Mouse (Mus musculus) c-Kit-positive CD71-positive TER-119-positive erythroid progenitor cells, embryonic 14.5 days (primary cell): ENCODE measurements around the gene Hpcal1.

Experiments used
- DNase-seq: peaks from one replicate; pipeline ENCODE4 v3.0.0-alpha.2; 2013; ENCODE audit warnings: low spot score

Gene Hpcal1

GRCm38 (mm10) chr12:17686116-17686515, 4.5 kb upstream of the Hpcal1 start:
- no peak for DNase-seq

DNA sequence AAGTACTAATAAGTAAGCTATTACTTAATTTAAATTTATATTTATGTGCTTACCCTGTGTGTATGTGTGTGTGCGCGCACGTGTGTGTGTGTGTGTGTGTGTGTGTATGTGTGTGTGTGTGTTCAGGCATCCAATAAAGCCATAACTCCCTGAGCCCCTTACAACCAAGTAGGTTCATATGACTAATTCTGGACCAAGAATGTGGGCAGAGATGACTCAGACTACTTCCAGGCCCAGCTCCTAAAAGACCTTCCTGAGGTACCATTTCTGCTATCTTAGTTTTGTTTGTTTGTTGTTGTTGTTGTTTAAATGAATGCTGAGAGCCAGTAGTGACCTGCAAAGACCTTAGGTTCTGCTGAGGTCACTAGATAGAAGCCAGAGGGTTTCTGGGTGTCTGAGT, 1.7 kb upstream of the Hpcal1 start:
- DNase-seq: no peak

DNA sequence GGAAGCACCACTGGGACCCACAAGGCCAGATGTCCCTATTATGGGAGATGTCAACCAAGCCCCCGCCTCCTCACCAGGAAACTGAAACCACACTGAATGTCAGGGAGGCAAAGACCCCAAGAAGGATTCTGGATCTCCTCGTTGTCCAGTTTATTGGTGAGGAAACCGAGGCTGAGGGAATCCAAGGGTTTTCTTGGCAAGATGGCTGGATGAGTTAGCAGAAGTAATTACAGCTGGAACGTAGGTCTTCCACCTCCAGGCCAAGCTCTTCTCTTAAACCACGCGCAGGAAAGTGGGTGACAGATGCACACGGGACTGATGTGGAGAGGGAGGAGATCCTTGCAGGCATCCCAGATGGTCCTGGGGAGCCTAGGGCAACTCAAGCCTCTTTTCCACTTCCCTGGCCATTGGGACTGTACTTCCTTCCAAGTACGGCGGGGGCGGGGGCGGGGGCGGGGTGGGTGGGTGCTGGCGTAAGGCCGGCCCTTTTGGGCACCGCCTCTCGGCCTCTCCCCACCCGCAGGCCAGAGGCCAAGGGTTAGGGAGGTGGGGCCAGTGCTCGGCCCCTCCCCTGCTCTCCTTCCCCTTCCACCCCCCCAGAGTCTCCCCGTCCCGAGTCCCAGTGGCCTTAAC, 609 bp upstream of the Hpcal1 start:
- DNase-seq: peak; percentile 51

DNA sequence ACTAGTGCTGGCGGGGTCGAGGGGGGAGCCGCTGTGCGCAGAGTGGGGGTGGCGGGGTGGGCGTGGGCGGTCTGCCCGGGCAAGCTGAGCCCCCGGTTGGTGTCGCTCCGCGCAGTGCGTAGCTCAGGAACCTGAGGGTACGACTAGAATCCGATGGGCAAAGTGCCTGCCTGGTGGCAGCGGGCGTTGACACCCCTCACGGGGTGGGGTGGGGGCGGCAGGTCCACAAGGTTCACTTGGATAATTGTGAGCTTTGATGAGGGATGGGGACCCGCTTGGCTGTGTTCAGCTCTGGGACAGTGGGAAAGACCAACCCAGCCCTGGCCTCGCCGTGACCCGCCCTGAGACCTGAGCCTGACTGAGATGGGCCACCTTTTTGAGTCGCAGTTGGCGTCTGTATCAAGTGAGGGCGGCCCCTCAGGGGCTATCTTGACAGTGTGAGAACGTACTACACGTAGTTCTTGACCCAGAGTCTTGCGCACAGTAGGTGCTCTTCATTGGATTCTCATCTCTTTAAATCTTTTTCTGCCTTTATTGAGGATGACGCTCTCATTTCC, 742 bp downstream of the Hpcal1 start:
- no peak for DNase-seq

GRCm38 (mm10) chr12:17691891-17692321, 1.2 kb downstream of the Hpcal1 start:
- no peak for DNase-seq

DNA sequence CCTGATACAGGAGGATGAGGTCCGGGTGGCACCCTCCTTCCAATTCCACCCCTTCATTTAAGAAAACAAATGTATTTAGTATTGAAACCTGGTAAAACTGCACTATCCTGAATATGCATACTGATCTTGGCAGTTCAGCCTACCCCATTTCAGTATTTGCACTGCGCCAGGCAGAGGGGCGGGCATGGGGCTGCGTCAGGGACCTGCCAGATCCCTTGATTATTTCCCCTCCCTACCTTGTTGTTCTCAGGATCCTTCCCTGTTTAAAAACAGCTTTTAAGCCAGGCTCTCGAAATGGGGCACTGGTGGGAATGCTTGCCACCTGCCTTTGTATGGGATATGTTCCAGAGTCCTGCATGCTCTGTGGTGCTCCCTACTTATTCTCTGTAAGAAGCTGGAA, 1.7 kb downstream of the Hpcal1 start:
- DNase-seq: no peak

DNA sequence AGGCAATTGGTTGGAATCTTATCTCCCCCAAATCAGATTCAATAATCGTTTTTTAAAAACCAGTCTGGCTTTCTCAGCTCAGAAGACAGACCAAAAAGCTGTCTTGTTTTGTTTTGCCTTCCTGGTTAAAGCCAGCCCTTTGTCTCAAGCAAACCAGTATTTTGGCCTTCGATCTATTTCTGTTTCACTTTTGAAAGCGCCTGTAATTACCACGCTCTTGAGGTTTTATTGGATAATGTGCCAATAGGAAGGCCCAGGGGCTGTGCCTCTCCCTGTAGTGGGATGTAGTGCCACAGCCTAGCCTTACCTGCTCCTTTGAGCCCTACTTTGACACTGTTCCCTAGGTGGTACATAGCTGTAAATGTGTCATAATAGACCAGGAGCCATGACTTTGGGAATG, 2.3 kb downstream of the Hpcal1 start:
- DNase-seq: no peak

GRCm38 (mm10) chr12:17694589-17695115, 4.0 kb downstream of the Hpcal1 start:
- no peak for DNase-seq

- DNase-seq: no peak
Observed at GRCm38 (mm10) chr12:17696395-17696794, 5.7 kb downstream of the Hpcal1 start.

DNA sequence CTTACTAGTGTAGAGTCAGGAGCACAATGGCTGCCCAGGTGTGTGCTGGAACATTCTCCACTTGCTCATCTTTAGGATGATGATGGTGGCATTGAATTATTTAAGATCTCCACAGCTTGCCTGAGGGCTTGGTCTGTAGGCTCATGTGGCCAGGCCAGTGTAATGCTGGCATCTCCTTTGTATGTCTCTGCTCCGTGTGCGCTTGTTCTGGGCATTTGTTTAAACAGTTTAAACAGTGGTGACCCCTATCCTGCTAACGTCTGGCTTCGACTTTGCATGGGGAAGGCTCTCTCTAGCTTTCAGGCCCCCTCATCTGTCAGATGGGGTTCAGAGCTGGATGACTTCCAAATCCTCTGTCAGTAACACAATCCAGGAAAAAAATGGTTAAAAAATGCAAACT, 8.3 kb downstream of the Hpcal1 start:
- DNase-seq: no peak

- no peak for DNase-seq
Observed at GRCm38 (mm10) chr12:17699480-17699879, 8.8 kb downstream of the Hpcal1 start.

DNA sequence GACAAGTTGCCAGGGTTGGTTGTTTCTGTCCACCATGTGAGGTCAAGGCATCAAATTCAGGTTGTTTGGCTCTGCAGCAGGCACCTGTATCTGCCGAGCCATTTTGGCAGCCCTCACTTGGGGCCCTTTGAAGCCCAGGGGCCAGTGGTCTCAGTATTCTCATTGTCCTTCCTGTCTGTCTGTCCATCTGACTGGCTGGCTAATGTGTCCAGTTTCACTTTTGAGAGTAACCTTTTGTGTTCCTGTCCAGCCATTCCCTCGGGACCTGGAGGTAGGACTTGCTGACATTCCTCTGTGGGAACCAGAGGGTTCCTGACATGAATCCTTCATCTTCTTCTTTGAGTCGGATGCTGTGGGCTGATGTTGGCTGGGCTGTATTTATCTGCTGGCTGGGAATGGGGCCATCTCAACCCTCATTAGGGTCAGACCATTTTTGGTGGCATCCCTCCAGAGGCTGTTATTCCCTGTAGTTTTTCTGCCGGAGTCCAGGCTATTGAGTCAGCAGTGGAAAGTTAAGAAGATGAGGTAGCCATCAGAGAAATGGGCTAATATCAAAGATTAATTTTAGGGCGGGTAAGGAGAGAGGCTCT, 10.6 kb downstream of the Hpcal1 start:
- DNase-seq: no peak

DNA sequence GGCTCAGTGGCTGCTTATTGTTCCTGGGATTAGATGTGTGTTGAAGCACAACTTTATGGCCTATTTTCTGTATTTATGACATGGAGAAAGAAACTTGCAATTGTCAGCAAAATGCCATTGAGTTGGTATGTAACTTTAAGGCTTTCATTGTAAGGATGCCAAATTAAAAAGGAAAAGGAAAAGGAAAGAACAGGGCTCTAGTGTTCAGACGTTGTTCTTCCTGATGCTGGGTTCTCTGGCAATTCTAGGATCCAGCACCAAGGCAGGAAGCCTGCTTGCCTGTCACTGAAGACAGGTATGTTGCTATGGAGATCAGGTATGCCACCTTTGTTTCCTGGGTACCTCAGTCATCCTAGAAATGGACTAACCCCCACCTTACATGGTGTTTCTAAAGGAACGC, 11.1 kb downstream of the Hpcal1 start:
- DNase-seq: no peak

DNA sequence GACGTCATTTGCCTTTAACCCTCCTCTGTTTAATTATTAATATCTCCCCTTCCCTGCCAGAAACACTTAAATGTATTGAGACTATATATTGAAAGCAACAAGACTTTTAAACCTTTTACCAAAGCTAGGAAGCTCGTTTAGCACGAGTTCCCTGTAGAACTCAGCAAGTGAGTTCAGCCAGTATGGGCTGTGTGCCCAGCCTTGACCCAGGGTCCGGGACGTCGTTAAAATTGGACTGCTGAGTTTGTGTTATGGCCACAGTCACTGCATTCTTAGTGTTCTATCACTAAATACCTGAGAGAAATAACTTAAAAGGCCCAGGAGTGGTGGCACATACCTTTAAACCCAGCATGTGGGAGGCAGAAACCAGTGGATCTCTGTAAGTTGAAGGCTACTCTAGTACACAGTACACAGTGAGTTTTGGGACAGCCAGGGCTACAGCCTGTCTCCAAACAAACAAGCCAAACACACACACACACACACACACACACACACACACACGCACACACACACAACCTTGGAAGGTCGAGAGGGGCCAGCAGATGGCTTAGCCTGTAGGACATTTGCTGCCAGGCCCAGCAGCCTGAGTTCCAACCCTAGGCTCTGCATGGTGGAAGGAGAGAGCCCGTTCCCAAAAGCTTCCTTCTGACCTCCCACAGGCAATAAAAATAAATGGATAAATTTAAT, 11.7 kb downstream of the Hpcal1 start:
- DNase-seq: no peak

DNA sequence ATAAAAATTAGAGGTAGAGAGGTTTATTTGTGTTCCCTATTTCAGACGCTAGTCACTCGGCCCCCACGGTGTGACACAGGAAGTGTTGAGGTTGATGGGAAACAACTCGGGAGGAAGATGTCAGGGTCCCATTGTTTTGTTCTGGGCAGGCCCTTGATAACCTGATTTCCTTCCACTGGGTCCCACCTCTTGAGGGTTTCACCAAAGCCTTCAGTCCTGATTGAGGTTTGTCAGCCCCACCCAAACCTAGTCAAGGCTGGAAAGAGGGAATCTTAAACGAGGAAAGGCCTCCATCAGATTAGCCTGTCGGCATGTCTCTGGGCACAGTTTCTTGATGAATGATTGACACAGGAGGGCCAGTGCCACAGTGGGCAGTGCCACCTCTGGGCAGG, 12.3 kb downstream of the Hpcal1 start:
- DNase-seq: no peak

- no peak for DNase-seq
Observed at GRCm38 (mm10) chr12:17703866-17704265, 13.2 kb downstream of the Hpcal1 start.

DNA sequence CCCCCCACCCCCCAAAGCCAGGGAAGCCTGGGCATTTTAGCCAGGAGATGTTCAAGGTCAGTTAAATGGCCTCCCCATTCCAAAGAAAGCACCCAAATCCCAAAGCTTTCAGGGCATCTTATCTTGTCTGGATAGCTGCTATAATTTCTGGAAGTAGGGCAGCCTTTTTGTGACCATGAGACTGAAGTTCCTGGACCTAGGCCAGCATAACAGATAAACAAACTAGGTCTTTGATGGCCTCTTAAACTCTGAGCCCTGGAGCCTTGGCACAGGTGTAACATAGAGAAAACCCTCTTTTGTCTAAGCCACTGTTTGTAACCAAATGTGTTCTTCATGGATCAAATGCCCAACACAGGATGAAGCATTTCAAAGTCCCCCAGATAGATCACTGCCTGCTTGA, 16.8 kb downstream of the Hpcal1 start:
- no peak for DNase-seq

DNA sequence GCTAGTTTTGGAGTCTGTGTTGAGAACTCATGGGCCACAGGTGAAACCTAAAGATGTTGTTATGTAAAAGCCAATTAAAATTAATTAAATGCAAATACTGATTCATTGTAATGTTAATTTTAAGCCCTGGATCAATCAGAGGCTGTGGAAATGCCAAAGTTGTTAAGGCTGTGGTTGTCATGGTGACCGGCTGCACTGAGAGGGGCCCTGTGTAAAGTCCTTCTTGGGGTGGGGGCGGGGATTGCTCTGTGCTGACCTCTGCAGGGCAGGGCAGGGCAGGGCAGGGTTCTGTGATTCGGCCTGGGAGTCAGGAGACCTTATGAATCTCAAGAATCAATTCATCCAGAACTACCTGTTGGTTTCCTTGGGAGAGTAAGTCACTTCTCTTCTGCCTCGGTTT, 18.8 kb downstream of the Hpcal1 start:
- DNase-seq: no peak

DNA sequence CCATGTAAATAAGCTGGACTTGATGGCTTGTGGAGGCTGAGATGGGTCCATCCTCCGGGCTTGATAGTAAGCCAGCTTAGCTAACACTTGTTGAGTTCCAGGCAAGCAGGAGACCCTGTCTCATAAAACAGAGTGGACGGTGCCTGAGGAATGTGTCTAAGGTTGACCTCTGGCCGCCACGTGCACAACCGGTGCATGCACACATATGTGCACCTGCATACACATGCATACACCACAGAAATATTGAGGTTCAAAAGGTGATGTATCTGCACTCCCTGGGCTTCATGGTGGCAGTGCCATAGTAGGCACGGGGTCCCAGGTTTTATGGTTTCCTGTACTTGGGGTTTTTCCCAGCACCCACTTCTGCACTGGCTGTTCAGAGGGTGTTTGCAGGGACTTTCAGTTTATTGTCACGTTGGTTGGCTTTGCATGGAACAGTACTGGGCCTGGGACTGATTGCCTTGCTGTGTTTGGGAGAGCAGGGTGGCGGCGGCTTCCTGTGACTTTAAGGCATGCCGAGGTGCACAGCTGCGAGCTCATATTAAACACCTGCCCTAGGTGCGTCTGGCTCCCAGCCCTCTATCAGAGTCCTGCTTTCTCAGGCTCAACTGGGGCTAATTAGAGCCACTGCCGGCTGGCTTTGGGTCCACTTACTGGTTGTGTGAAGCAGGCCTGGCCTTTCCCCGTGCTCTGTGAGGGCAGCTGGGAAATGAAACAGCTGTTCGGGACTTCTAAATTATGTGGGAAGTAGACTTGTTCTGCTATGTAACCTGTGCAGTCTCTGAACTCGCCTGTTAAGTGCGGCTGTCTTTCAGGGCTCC, 19.5 kb downstream of the Hpcal1 start:
- DNase-seq: no peak

- no peak for DNase-seq
Observed at GRCm38 (mm10) chr12:17710747-17711092, 20.1 kb downstream of the Hpcal1 start.

- no peak for DNase-seq
Observed at GRCm38 (mm10) chr12:17711731-17712388, 21.2 kb downstream of the Hpcal1 start.

DNA sequence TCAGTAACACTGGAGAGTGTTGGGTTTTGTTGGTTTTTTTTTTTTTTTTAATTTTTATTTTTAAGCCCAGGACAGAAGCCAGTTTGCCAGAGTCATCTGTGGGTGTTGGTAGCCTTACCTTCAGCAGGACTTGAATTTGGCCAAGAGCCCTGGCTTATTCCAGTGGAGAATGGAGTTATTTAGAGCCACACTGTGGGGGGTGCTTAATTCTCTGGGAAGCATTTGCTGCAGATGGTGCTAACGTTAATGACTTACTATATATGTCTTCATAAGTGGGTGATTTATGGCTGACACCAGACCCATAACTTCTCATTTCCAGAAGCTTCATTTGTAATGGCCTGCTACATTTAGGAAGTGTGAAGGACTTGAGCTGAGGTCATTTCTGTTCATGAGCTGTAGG, 21.9 kb downstream of the Hpcal1 start:
- DNase-seq: no peak
